Mouse (Mus musculus): Measurements from ENCODE around the gene Ldlr. TPM values are rescaled to one million over a fixed set of nuclear protein-coding genes. Genes with fewer than 3 reads are reported as not detected.
A peak's percentile ranks its signal among the peaks of the same experiment; 100 is the strongest.
"Not testable (repeated sequence)": the region's sequence is repeated elsewhere in the genome, so short reads cannot be mapped to it uniquely, and the experiment has no call there.

Gene Ldlr
- total and polyA plus RNA-seq, 2 experiments from 2014 or later, result 9.6 to 27.7 TPM

GRCm38 (mm10) chr9:21784517-21785307 is 61.4 kb downstream of the Ldlr start:
- Histone ChIP-seq H3K27ac (ENCODE audit: low read depth, low read length) (no peak overlapping the region), H3K9ac (replicated peaks; ENCODE audit: low read length, poor library complexity, severe bottlenecking) (no peak overlapping the region), H3K27me3 (ENCODE audit: insufficient read depth, low read length) (no peaks in the 10 kb centered on the region), H3K4me1 (ENCODE audit: insufficient read depth, low read length) (no peaks in the 10 kb centered on the region), H3K9me3 (ENCODE audit: low read length) (no peaks in the 10 kb centered on the region), H3K4me2 (ENCODE audit: low read depth, low read length, poor library complexity, severe bottlenecking) (no peak overlapping the region), H3K36me3 (ENCODE audit: insufficient read depth, low read length) (0 out of 2 replicates have a peak, but pooled peaks cover 3% of the 10 kb centered on the region), H3K4me3 (ENCODE audit: low read depth, low read length) (no peak overlapping the region)
- no peak for DNase-seq (ENCODE audit: low spot score)
- ATAC-seq (ENCODE audit: low FRiP score), result no peak
- WGBS, result 91% methylated on average over 7 of the region's 7 CpGs
- TF ChIP-seq CTCF (IDR thresholded peaks at IDR 0.05), result no peak

- not testable (repeated sequence) for H3K4me2 ChIP-seq (ENCODE audit: low read depth, low read length, poor library complexity, severe bottlenecking); H3K9ac ChIP-seq (replicated peaks; ENCODE audit: low read length, poor library complexity, severe bottlenecking); H3K36me3 ChIP-seq (ENCODE audit: insufficient read depth, low read length); H3K27ac ChIP-seq (ENCODE audit: low read depth, low read length); H3K27me3 ChIP-seq (ENCODE audit: insufficient read depth, low read length); ATAC-seq (ENCODE audit: low FRiP score); H3K9me3 ChIP-seq (ENCODE audit: low read length); H3K4me3 ChIP-seq (ENCODE audit: low read depth, low read length); H3K4me1 ChIP-seq (ENCODE audit: insufficient read depth, low read length); DNase-seq (ENCODE audit: low spot score)
- 90% methylated on average over 1 of the region's 2 CpGs for WGBS
These were observed 63.0 kb downstream of the Ldlr start for GRCm38 (mm10) chr9:21786309-21786708.

- Histone ChIP-seq H3K9ac (replicated peaks; ENCODE audit: low read length, poor library complexity, severe bottlenecking) (no peak overlapping the region), H3K9me3 (ENCODE audit: low read length) (no peaks in the 10 kb centered on the region), H3K4me2 (ENCODE audit: low read depth, low read length, poor library complexity, severe bottlenecking) (no peak overlapping the region), H3K27me3 (ENCODE audit: insufficient read depth, low read length) (no peaks in the 10 kb centered on the region), H3K36me3 (ENCODE audit: insufficient read depth, low read length) (no peaks in the 10 kb centered on the region), H3K4me1 (ENCODE audit: insufficient read depth, low read length) (no peaks in the 10 kb centered on the region), H3K4me3 (ENCODE audit: low read depth, low read length) (no peak overlapping the region), H3K27ac (ENCODE audit: low read depth, low read length) (no peak overlapping the region)
- DNase-seq (ENCODE audit: low spot score) (peak; percentile 44), ATAC-seq (ENCODE audit: low FRiP score) (no peak)
- WGBS, result 2% methylated on average over 6 of the region's 6 CpGs
- peak; percentile 69 for TF ChIP-seq CTCF (IDR thresholded peaks at IDR 0.05)
These were observed 63.6 kb downstream of the Ldlr start for GRCm38 (mm10) chr9:21786906-21787305.

DNA sequence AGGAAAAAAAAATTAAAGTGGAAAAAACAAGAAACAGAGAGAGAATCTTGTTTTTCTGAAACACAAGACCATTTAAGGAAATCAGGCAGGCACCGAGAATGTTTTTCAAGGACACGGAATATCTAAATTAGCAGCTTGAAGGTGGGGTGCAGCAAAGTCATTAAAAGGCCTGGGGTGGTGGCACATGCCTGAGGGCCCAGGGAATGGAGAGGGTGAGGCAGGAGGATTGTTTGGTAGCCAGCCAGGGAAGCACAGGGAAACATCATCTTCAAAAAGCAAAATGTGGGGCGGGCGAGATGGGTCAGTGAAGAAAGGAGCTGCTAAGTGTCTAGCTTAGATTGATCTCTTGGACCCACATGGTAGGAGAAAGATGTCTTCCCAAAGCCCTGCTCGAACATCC is 64.4 kb downstream of the Ldlr start:
- H3K9me3 ChIP-seq (ENCODE audit: low read length), result no peaks in the 10 kb centered on the region
- no peak for ATAC-seq (ENCODE audit: low FRiP score)
- no peaks in the 10 kb centered on the region for H3K27me3 ChIP-seq (ENCODE audit: insufficient read depth, low read length)
- H3K36me3 ChIP-seq (ENCODE audit: insufficient read depth, low read length), result no peaks in the 10 kb centered on the region
- no peak overlapping the region for H3K27ac ChIP-seq (ENCODE audit: low read depth, low read length)
- H3K9ac ChIP-seq (replicated peaks; ENCODE audit: low read length, poor library complexity, severe bottlenecking), result no peak overlapping the region
- no peak overlapping the region for H3K4me2 ChIP-seq (ENCODE audit: low read depth, low read length, poor library complexity, severe bottlenecking)
- H3K4me3 ChIP-seq (ENCODE audit: low read depth, low read length), result no peak overlapping the region
- TF ChIP-seq CTCF (IDR thresholded peaks at IDR 0.05), result no peak
- 82% methylated on average over 5 of the region's 5 CpGs for WGBS
- DNase-seq (ENCODE audit: low spot score), result no peak
- no peaks in the 10 kb centered on the region for H3K4me1 ChIP-seq (ENCODE audit: insufficient read depth, low read length)

GRCm38 (mm10) chr9:21788234-21788633 is 65.0 kb downstream of the Ldlr start:
- Histone ChIP-seq H3K27me3 (ENCODE audit: insufficient read depth, low read length) (no peaks in the 10 kb centered on the region), H3K27ac (ENCODE audit: low read depth, low read length) (no peak overlapping the region), H3K36me3 (ENCODE audit: insufficient read depth, low read length) (no peaks in the 10 kb centered on the region), H3K9me3 (ENCODE audit: low read length) (no peaks in the 10 kb centered on the region), H3K4me1 (ENCODE audit: insufficient read depth, low read length) (no peaks in the 10 kb centered on the region), H3K4me3 (ENCODE audit: low read depth, low read length) (no peak overlapping the region), H3K4me2 (ENCODE audit: low read depth, low read length, poor library complexity, severe bottlenecking) (no peak overlapping the region), H3K9ac (replicated peaks; ENCODE audit: low read length, poor library complexity, severe bottlenecking) (no peak overlapping the region)
- no peak for DNase-seq (ENCODE audit: low spot score)
- TF ChIP-seq CTCF (IDR thresholded peaks at IDR 0.05), result no peak
- no peak for ATAC-seq (ENCODE audit: low FRiP score)
- 67% methylated on average over 9 of the region's 9 CpGs for WGBS

DNA sequence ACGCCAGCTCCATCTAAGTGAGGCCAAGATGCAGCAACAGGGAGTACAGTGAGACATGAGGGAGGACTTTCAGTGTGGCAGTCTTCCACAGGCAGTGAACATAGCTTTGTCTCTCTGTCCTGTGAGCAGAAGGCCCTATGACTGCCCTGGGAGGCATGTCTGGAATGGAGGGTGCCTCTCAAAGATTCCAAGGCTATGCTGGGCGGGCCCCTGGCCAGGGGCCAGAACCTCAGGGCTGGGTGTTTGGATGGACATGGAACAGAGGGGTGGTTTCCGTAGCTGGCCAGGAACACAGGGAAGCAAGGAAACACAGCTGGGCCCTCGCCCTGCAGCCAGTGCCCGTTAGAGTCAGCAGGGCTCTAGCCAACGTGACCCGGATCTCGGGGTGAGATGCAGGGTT is 68.6 kb downstream of the Ldlr start:
- H3K4me2 ChIP-seq (ENCODE audit: low read depth, low read length, poor library complexity, severe bottlenecking), result no peak overlapping the region
- TF ChIP-seq CTCF (IDR thresholded peaks at IDR 0.05), result no peak
- H3K9me3 ChIP-seq (ENCODE audit: low read length), result no peaks in the 10 kb centered on the region
- WGBS, result 78% methylated on average over 8 of the region's 8 CpGs
- no peaks in the 10 kb centered on the region; the same call in 1 of the 2 replicates for H3K36me3 ChIP-seq (ENCODE audit: insufficient read depth, low read length)
- H3K27ac ChIP-seq (ENCODE audit: low read depth, low read length), result no peak overlapping the region
- H3K4me3 ChIP-seq (ENCODE audit: low read depth, low read length), result no peak overlapping the region
- ATAC-seq (ENCODE audit: low FRiP score) (no peak), DNase-seq (ENCODE audit: low spot score) (no peak)
- no peaks in the 10 kb centered on the region for H3K27me3 ChIP-seq (ENCODE audit: insufficient read depth, low read length)
- no peak overlapping the region for H3K9ac ChIP-seq (replicated peaks; ENCODE audit: low read length, poor library complexity, severe bottlenecking)
- H3K4me1 ChIP-seq (ENCODE audit: insufficient read depth, low read length), result no peaks in the 10 kb centered on the region
